Mouse (Mus musculus) thymus, postnatal 4 days (tissue): Measurements from ENCODE around the gene Zp2.

Experiments used
- DNase-seq: peaks from one replicate; pipeline ENCODE4 v3.0.0; 2021

Gene Zp2

GRCm38 (mm10) chr7:120128951-120129350, 16.1 kb downstream of the Zp2 start:
- no peak for DNase-seq

- DNase-seq = no peak
Observed at GRCm38 (mm10) chr7:120127686-120128059, 17.4 kb downstream of the Zp2 start.

- DNase-seq = no peak
Observed at GRCm38 (mm10) chr7:120126976-120127685, 18.0 kb downstream of the Zp2 start.

GRCm38 (mm10) chr7:120124844-120125243, 20.2 kb downstream of the Zp2 start:
- peak; percentile 51 for DNase-seq

GRCm38 (mm10) chr7:120123776-120124175, 21.3 kb downstream of the Zp2 start:
- no peak for DNase-seq

GRCm38 (mm10) chr7:120117529-120117928, 27.6 kb downstream of the Zp2 start:
- no peak for DNase-seq

GRCm38 (mm10) chr7:120116976-120117375, 28.1 kb downstream of the Zp2 start:
- no peak for DNase-seq

GRCm38 (mm10) chr7:120109676-120110075, 35.4 kb downstream of the Zp2 start:
- DNase-seq = no peak

GRCm38 (mm10) chr7:120106356-120106755, 38.7 kb downstream of the Zp2 start:
- DNase-seq = no peak

GRCm38 (mm10) chr7:120104975-120105374, 40.1 kb downstream of the Zp2 start:
- DNase-seq = no peak

- no peak for DNase-seq
Observed at GRCm38 (mm10) chr7:120103019-120103567, 42.0 kb downstream of the Zp2 start.

- peak; percentile 55 for DNase-seq
Observed at GRCm38 (mm10) chr7:120102164-120102972, 42.7 kb downstream of the Zp2 start, which contains the start of gene Tmem159. Gene Tmem159 (plus strand): TSS chr7:120102353.

- peak; percentile 70 for DNase-seq
Observed at GRCm38 (mm10) chr7:120098403-120098802, 46.7 kb downstream of the Zp2 start.

- peak; percentile 28 for DNase-seq
Observed at GRCm38 (mm10) chr7:120097845-120098244, 47.2 kb downstream of the Zp2 start.

GRCm38 (mm10) chr7:120095180-120095579, 49.9 kb downstream of the Zp2 start, which contains the start of gene Dnah3:
Gene Dnah3 (minus strand): TSS chr7:120095280.
- DNase-seq = no peak

- DNase-seq = no peak
Observed at GRCm38 (mm10) chr7:120094216-120094615, 50.9 kb downstream of the Zp2 start.

GRCm38 (mm10) chr7:120093033-120093432, 52.1 kb downstream of the Zp2 start:
- no peak for DNase-seq

GRCm38 (mm10) chr7:120080177-120080576, 64.9 kb downstream of the Zp2 start:
- DNase-seq = no peak
